Mouse (Mus musculus): ENCODE results near the gene Brms1l. TPM values are rescaled to one million over a fixed set of nuclear protein-coding genes. Genes with fewer than 3 reads are reported as not detected.

Gene Brms1l
- polyA plus RNA-seq, 1 experiment from 2014 or later, result 49.2 TPM

- DNase-seq, result no peak
- H3K27ac ChIP-seq (ENCODE audit: low read depth), result no peak overlapping the region
- no peak overlapping the region for H3K4me2 ChIP-seq
- ATAC-seq (ENCODE audit: insufficient read depth), result no peak
- H3K9me3 ChIP-seq (ENCODE audit: low read depth, low read length), result no peaks in the 10 kb centered on the region
- no peaks in the 10 kb centered on the region for H3K27me3 ChIP-seq (ENCODE audit: insufficient read depth, low read length)
- H3K4me3 ChIP-seq (ENCODE audit: low read depth, low read length), result no peak overlapping the region
- no peaks in the 10 kb centered on the region for H3K4me1 ChIP-seq (ENCODE audit: insufficient read depth)
- TF ChIP-seq CTCF (IDR thresholded peaks at IDR 0.05; ENCODE audit: low read depth), result no peak
- H3K9ac ChIP-seq, result no peak overlapping the region
- no peaks in the 10 kb centered on the region for H3K36me3 ChIP-seq (ENCODE audit: insufficient read depth)
- 50% methylated on average over 3 of the region's 3 CpGs for WGBS
Observed at GRCm38 (mm10) chr12:55912138-55912537, 76.0 kb downstream of the Brms1l start.

- no peak for DNase-seq
- WGBS, result 74% methylated on average over 9 of the region's 9 CpGs
Observed at GRCm38 (mm10) chr12:55913201-55913600, 77.1 kb downstream of the Brms1l start.

GRCm38 (mm10) chr12:55916250-55916649, 80.1 kb downstream of the Brms1l start:
- no peak overlapping the region for H3K4me3 ChIP-seq (ENCODE audit: low read depth, low read length)
- ATAC-seq (ENCODE audit: insufficient read depth), result no peak
- H3K9ac ChIP-seq, result no peak overlapping the region
- H3K27ac ChIP-seq (ENCODE audit: low read depth), result no peak overlapping the region
- H3K27me3 ChIP-seq (ENCODE audit: insufficient read depth, low read length), result no peaks in the 10 kb centered on the region
- H3K36me3 ChIP-seq (ENCODE audit: insufficient read depth), result no peaks in the 10 kb centered on the region
- H3K4me1 ChIP-seq (ENCODE audit: insufficient read depth), result no peaks in the 10 kb centered on the region
- no peaks in the 10 kb centered on the region for H3K9me3 ChIP-seq (ENCODE audit: low read depth, low read length)
- H3K4me2 ChIP-seq, result no peak overlapping the region
- TF ChIP-seq CTCF (IDR thresholded peaks at IDR 0.05; ENCODE audit: low read depth), result no peak
- no peak for DNase-seq
- 58% methylated on average over 8 of the region's 8 CpGs for WGBS

More at GRCm38 (mm10) chr12:55913201-55913600, 77.1 kb downstream of the Brms1l start:
- Histone ChIP-seq H3K4me3 (ENCODE audit: low read depth, low read length) (no peak overlapping the region), H3K9me3 (ENCODE audit: low read depth, low read length) (no peaks in the 10 kb centered on the region), H3K4me1 (ENCODE audit: insufficient read depth) (no peaks in the 10 kb centered on the region), H3K36me3 (ENCODE audit: insufficient read depth) (no peaks in the 10 kb centered on the region), H3K27me3 (ENCODE audit: insufficient read depth, low read length) (no peaks in the 10 kb centered on the region), H3K4me2 (no peak overlapping the region), H3K27ac (ENCODE audit: low read depth) (no peak overlapping the region), H3K9ac (no peak overlapping the region)
- ATAC-seq (ENCODE audit: insufficient read depth), result no peak
- no peak for TF ChIP-seq CTCF (IDR thresholded peaks at IDR 0.05; ENCODE audit: low read depth)

- Histone ChIP-seq H3K27ac (ENCODE audit: low read depth) (no peak overlapping the region), H3K4me1 (ENCODE audit: insufficient read depth) (no peaks in the 10 kb centered on the region), H3K4me2 (no peak overlapping the region), H3K36me3 (ENCODE audit: insufficient read depth) (no peaks in the 10 kb centered on the region), H3K4me3 (ENCODE audit: low read depth, low read length) (no peak overlapping the region), H3K9me3 (ENCODE audit: low read depth, low read length) (no peaks in the 10 kb centered on the region), H3K27me3 (ENCODE audit: insufficient read depth, low read length) (no peaks in the 10 kb centered on the region), H3K9ac (no peak overlapping the region)
- ATAC-seq (ENCODE audit: insufficient read depth) (no peak), DNase-seq (no peak)
- no peak for TF ChIP-seq CTCF (IDR thresholded peaks at IDR 0.05; ENCODE audit: low read depth)
- 92% methylated on average over 19 of the region's 19 CpGs for WGBS
Observed at GRCm38 (mm10) chr12:55917020-55917419, 80.9 kb downstream of the Brms1l start.

Small RNA genes lying within 50 kb of the gene (microRNA-seq; reads per million reads assigned to microRNA genes)
- gene Gm23394 (ENCODE audit: borderline number of aligned reads), result 2.6 reads per million, percentile 6 among the genes with 10 or more reads in this experiment

Other genes with a start within 250 kb of the Brms1l start
- 0.16 and 0.20 TPM in 2 replicates for gene Insm2, start 236.9 kb upstream of the Brms1l start, polyA plus RNA-seq (2014; fragmentation: Nextera tagmentation; extraction: Ambion mirVana)
- gene Ralgapa1, start 15.2 kb upstream of the Brms1l start, polyA plus RNA-seq (2014; fragmentation: Nextera tagmentation; extraction: Ambion mirVana), result 20.4 and 20.5 TPM in 2 replicates